Mouse (Mus musculus) testis, adult 2 months (tissue): ENCODE measurements around the gene Reg3g.

ENCODE experiments used
- CTCF ChIP-seq: fragments of 200-500 bp; IDR thresholded peaks from 2 replicates; pipeline ENCODE4 v1.5.1; 2012; ENCODE audit warnings: low read depth, mild to moderate bottlenecking, inconsistent platforms, low read length, moderate library complexity; ENCODE audit not compliant: control insufficient read depth, insufficient read depth, insufficient replicate concordance
- POLR2A ChIP-seq: fragments of 200-500 bp; IDR thresholded peaks from 2 replicates; pipeline ENCODE4 v1.6.1; 2012; ENCODE audit warnings: low read depth, mild to moderate bottlenecking, inconsistent platforms, low read length, moderate library complexity; ENCODE audit not compliant: control insufficient read depth

GRCm38 (mm10) chr6:78515777-78516446 is 47.2 kb upstream of the Reg3g start:
- no peak for TF ChIP-seq CTCF
- no peak for TF ChIP-seq POLR2A
